ENCODE assay signal across 27 mouse cellular contexts in the genomic region with DNA sequence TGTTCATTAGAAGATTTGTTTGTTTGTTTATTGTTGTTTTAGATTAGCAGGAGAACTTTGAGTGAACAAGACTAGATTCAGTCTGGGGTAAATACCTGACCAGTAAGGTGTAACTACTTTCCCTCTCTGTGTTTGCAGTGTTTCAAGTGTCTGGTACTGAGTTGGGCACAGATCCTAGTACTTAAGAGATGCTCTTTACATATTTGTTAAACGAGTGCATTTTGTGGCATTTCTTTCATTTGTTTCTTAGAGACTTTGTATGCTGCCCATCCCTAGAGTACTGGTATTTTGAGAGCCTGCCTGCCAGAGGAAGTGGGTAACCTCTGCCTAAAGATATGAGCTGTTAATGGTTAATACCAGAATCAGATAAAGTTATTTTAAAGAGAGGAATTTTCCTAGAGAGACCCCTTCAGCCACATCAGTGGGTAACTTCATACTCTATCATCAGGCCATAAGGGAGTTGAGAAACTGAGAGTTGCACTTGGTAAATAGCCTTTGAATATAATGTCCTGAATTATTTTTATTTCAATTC. TPM values are rescaled to one million over a fixed set of nuclear protein-coding genes. Genes with fewer than 3 reads are reported as not detected.
DNase-seq lines count a peak whose midpoint lies in the region; ATAC-seq and TF ChIP-seq lines count a peak whose summit lies in the region.
"Had no signal": no experiment of that assay in that cellular context is flagged by ENCODE, and none has a peak within 500 bp of the region (broad histone marks: within the 10 kb centered on the region; RNA-seq: fewer than 3 reads in every experiment).

No protein-coding gene starts in this region.

- no peaks in the 10 kb centered on the region for H3K9me3 ChIP-seq in lung, embryonic 15.5 days
- H3K9me3 ChIP-seq in MEL (replicated peaks; ENCODE audit: insufficient read depth, low read length): no peaks in the 10 kb centered on the region
- no peaks in the 10 kb centered on the region for H3K9me3 ChIP-seq in embryonic facial prominence, embryonic 10.5 days
- H3K9me3 ChIP-seq: embryonic facial prominence, embryonic 12.5 days; embryonic facial prominence, embryonic 15.5 days; hindbrain, embryonic 10.5 days; hindbrain, embryonic 13.5 days had no signal

- TF ChIP-seq CTCF in lung, adult 2 months (IDR thresholded peaks at IDR 0.05; ENCODE audit: insufficient read depth, low read length): no peak
- no peak for TF ChIP-seq CTCF in MEL (IDR thresholded peaks at IDR 0.05 in 2 of 3, conservative IDR thresholded peaks at IDR 0.05 in 1 of 3; ENCODE audit: control insufficient read depth in 1 of 3, insufficient read depth in 1 of 3, low read depth in 2 of 3, low read length in 3 of 3, poor library complexity in 1 of 3, severe bottlenecking in 1 of 3)

- no peak overlapping the region for H3K4me3 ChIP-seq in lung, embryonic 15.5 days
- no peak overlapping the region for H3K4me3 ChIP-seq in lung, adult 2 months (replicated peaks; ENCODE audit: extremely low read depth, low read depth, low read length)
- no peak overlapping the region for H3K4me3 ChIP-seq in MEL (ENCODE audit: control insufficient read depth in 1 of 2, insufficient read depth in 1 of 2, low read depth in 2 of 2, low read length in 2 of 2)
- H3K4me3 ChIP-seq in embryonic facial prominence, embryonic 10.5 days: no peak overlapping the region
- H3K4me3 ChIP-seq: embryonic facial prominence, embryonic 12.5 days; embryonic facial prominence, embryonic 15.5 days; gastrocnemius, adult 2 months; hindbrain, embryonic 10.5 days; hindbrain, embryonic 13.5 days had no signal

- H3K27ac ChIP-seq in lung, embryonic 15.5 days: peak overlapping the region; percentile 69
- peak overlapping the region; percentile 33; the same call in 1 of the 2 replicates for H3K27ac ChIP-seq in MEL (ENCODE audit: control insufficient read depth, low read depth, low read length)
- no peak overlapping the region for H3K27ac ChIP-seq in embryonic facial prominence, embryonic 10.5 days (replicated peaks)
- H3K27ac ChIP-seq: embryonic facial prominence, embryonic 12.5 days; embryonic facial prominence, embryonic 15.5 days; gastrocnemius, adult 2 months; hindbrain, embryonic 10.5 days; hindbrain, embryonic 13.5 days had no signal

- no peaks in the 10 kb centered on the region for H3K36me3 ChIP-seq in lung, embryonic 15.5 days
- H3K36me3 ChIP-seq in MEL (ENCODE audit: control insufficient read depth in 1 of 2, insufficient read depth in 2 of 2, low read length in 2 of 2): peaks cover 0 to 35% of the 10 kb centered on the region in 2 experiments; a peak in 2 of 4 replicates
- no peaks in the 10 kb centered on the region for H3K36me3 ChIP-seq in embryonic facial prominence, embryonic 10.5 days (replicated peaks)
- H3K36me3 ChIP-seq: embryonic facial prominence, embryonic 12.5 days; embryonic facial prominence, embryonic 15.5 days; hindbrain, embryonic 10.5 days; hindbrain, embryonic 13.5 days had no signal

- peaks cover 5% of the 10 kb centered on the region for H3K79me2 ChIP-seq in MEL (ENCODE audit: control insufficient read depth, insufficient read depth, low read length, poor library complexity)

- no peak for TF ChIP-seq RAD21 in MEL (IDR thresholded peaks at IDR 0.05; ENCODE audit: low read depth, low read length)

- intact Hi-C loops in heart, postnatal 10 days (cut with DNase I): no loop called here

- 55% methylated on average over 1 of the region's 1 CpGs for WGBS in lung, embryonic 15.5 days
- WGBS in lung, adult 2 months: 39% methylated on average over 1 of the region's 1 CpGs
- WGBS in embryonic facial prominence, embryonic 10.5 days: 82% methylated on average over 1 of the region's 1 CpGs

- H3K9ac ChIP-seq in lung, embryonic 15.5 days: no peak overlapping the region
- H3K9ac ChIP-seq in MEL (ENCODE audit: control insufficient read depth, low read depth, low read length, poor library complexity, severe bottlenecking): no peak overlapping the region
- H3K9ac ChIP-seq: embryonic facial prominence, embryonic 12.5 days; embryonic facial prominence, embryonic 15.5 days; forebrain, postnatal 0 days; hindbrain, embryonic 13.5 days had no signal

- no peak for TF ChIP-seq POLR2A in lung, adult 2 months (IDR thresholded peaks at IDR 0.05; ENCODE audit: borderline replicate concordance, extremely low read depth, low read depth, low read length)
- no peak for TF ChIP-seq POLR2A in MEL (IDR thresholded peaks at IDR 0.05; ENCODE audit: control insufficient read depth in 1 of 2, insufficient read depth in 1 of 2, low read depth in 1 of 2, low read length in 2 of 2, poor library complexity in 1 of 2)

- DNase-seq in lung, adult 18-20 months: no peak
- peak; percentile 51 for DNase-seq in lung, postnatal 25 days (ENCODE audit: low spot score)
- DNase-seq in lung, adult 2 months: no peak
- peak; percentile 35 for DNase-seq in MEL (ENCODE audit: low read depth, low spot score)
- DNase-seq in embryonic facial prominence, embryonic 10.5 days (ENCODE audit: low spot score): no peak
- DNase-seq in heart, postnatal 10 days: no peak
- DNase-seq: adrenal gland, adult 8-10 months; adrenal gland, postnatal 25 days; cerebellum, adult 11-12 months; cerebellum, adult 8-10 months; cerebellum, postnatal 10 days; cerebellum, postnatal 36 days; forebrain, postnatal 0 days; gastrocnemius, adult 2 months; gastrocnemius, postnatal 14 days; heart, adult 11 months; heart, postnatal 36 days had no signal

- TF ChIP-seq EP300 in MEL (IDR thresholded peaks at IDR 0.05; ENCODE audit: low read depth in 1 of 2, low read length in 2 of 2): peak; percentile 64 to 76

- H3K4me2 ChIP-seq in lung, embryonic 15.5 days: no peak overlapping the region
- H3K4me2 ChIP-seq: embryonic facial prominence, embryonic 12.5 days; embryonic facial prominence, embryonic 15.5 days; heart, embryonic 11.5 days; hindbrain, embryonic 13.5 days had no signal

- no peak for ATAC-seq in lung, embryonic 15.5 days (ENCODE audit: borderline replicate concordance, extremely low read depth, low FRiP score, low TSS enrichment)
- ATAC-seq: activated CD4-positive, CD25-positive, alpha-beta regulatory T cell, adult 4 months; CD4-positive, CD25-positive, alpha-beta regulatory T cell, adult 4 months; forebrain, embryonic 14.5 days; forebrain, postnatal 0 days; hindbrain, embryonic 16.5 days had no signal

- peaks cover 16% of the 10 kb centered on the region for H3K4me1 ChIP-seq in lung, embryonic 15.5 days
- peaks cover 3% of the 10 kb centered on the region; the same call in 1 of the 2 replicates for H3K4me1 ChIP-seq in lung, adult 2 months (ENCODE audit: control insufficient read depth, insufficient read depth, low read length)
- peaks cover 21 to 29% of the 10 kb centered on the region in 2 experiments for H3K4me1 ChIP-seq in MEL (ENCODE audit: control insufficient read depth in 1 of 2, insufficient read depth in 2 of 2, low read length in 2 of 2)
- peaks cover 13% of the 10 kb centered on the region; the same call in 1 of the 2 replicates for H3K4me1 ChIP-seq in embryonic facial prominence, embryonic 10.5 days
- H3K4me1 ChIP-seq: embryonic facial prominence, embryonic 12.5 days; embryonic facial prominence, embryonic 15.5 days had no signal

- H3K27me3 ChIP-seq in lung, embryonic 15.5 days: no peaks in the 10 kb centered on the region
- H3K27me3 ChIP-seq in MEL (ENCODE audit: control insufficient read depth in 1 of 2, insufficient read depth in 2 of 2, low read length in 2 of 2): no peaks in the 10 kb centered on the region
- H3K27me3 ChIP-seq in embryonic facial prominence, embryonic 10.5 days (replicated peaks; ENCODE audit: low read depth, poor library complexity, severe bottlenecking): peaks cover 5% of the 10 kb centered on the region; the same call in 1 of the 2 replicates
- H3K27me3 ChIP-seq: embryonic facial prominence, embryonic 12.5 days; embryonic facial prominence, embryonic 15.5 days; hindbrain, embryonic 13.5 days had no signal

TF ChIP-seq in MEL, 35 proteins besides CTCF, POLR2A, EP300 and RAD21:
- TF ChIP-seq MAZ (IDR thresholded peaks at IDR 0.05; ENCODE audit: low read depth, low read length) (no peak), ETS1 (IDR thresholded peaks at IDR 0.05; ENCODE audit: low read depth, low read length) (peak; percentile 29; the same call in 1 of the 2 replicates), ZC3H11A (IDR thresholded peaks at IDR 0.05; ENCODE audit: low read depth, low read length) (no peak), MEF2A (IDR thresholded peaks at IDR 0.05; ENCODE audit: extremely low read depth, insufficient replicate concordance, low read depth, low read length, poor library complexity, severe bottlenecking) (no peak), ZKSCAN1 (IDR thresholded peaks at IDR 0.05; ENCODE audit: low read depth, low read length) (no peak), POLR2AphosphoS2 (IDR thresholded peaks at IDR 0.05; ENCODE audit: low read length) (no peak), MYB (IDR thresholded peaks at IDR 0.05; ENCODE audit: low read depth, low read length) (no peak), TBP (IDR thresholded peaks at IDR 0.05; ENCODE audit: low read depth, low read length) (no peak), GATA1 (IDR thresholded peaks at IDR 0.05; ENCODE audit: low read depth, low read length) (peak; percentile 77), RCOR1 (IDR thresholded peaks at IDR 0.05; ENCODE audit: low read depth, low read length) (0 out of 2 replicates have a peak, but pooled peaks have one; percentile 9), BHLHE40 (IDR thresholded peaks at IDR 0.05; ENCODE audit: borderline replicate concordance, low read depth, low read length) (no peak)
TF ChIP-seq in MEL: peak in this region for 3.

RNA-seq across cellular contexts. Expression of a gene that starts 2.5 kb away (rescaled TPM):
- 4.9 and 5.3 TPM in 2 replicates for polyA plus RNA-seq in lung, embryonic 15.5 days (2015; fragmentation: Nextera tagmentation; extraction: Ambion mirVana)
- polyA plus RNA-seq in lung, adult 2 months (2012; rRNA removed): 4.7 and 7.2 TPM in 2 replicates
- 2.9 and 3.0 TPM in 2 replicates for total RNA-seq in MEL (2012; rRNA removed)
- polyA plus RNA-seq in MEL (2012; ENCODE audit: insufficient read depth in 1 of 2, insufficient read length in 2 of 2, low read depth in 1 of 2, low replicate concordance in 2 of 2, missing spikeins in 1 of 2): 1 to 10 TPM in 1 of 2 experiments, not detected in 1; 3.1 TPM
- 3.5 and 3.6 TPM in 2 replicates for polyA plus RNA-seq in embryonic facial prominence, embryonic 10.5 days (2016; fragmentation: Nextera tagmentation; extraction: Ambion mirVana)
- total RNA-seq in heart, postnatal 10 days (2021): 10 to 100 TPM; 12.0 to 15.1 TPM

Comparison
In these comparisons a context has a peak if more than half of its experiments do, and no peak if none do; other contexts are left out.
1. DNase-seq: peak in lung, postnatal 25 days (single experiment) and MEL (single experiment); none in lung, adult 18-20 months (0 of 2), lung, adult 2 months (single experiment), embryonic facial prominence, embryonic 10.5 days (single experiment) and heart, postnatal 10 days (0 of 2).